In genomic region chr1:155530561-155531457, GRCm38 (mm10) we compare ENCODE assay signal across 10 mouse cellular contexts. TPM values are rescaled to one million over a fixed set of nuclear protein-coding genes. Genes with fewer than 3 reads are reported as not detected.
DNase-seq lines count a peak whose midpoint lies in the region; ATAC-seq and TF ChIP-seq lines count a peak whose summit lies in the region.
"Had no signal": no experiment of that assay in that cellular context is flagged by ENCODE, and none has a peak within 500 bp of the region (broad histone marks: within the 10 kb centered on the region; RNA-seq: fewer than 3 reads in every experiment).

No protein-coding gene starts in this region.

- no peak for TF ChIP-seq CTCF in kidney, adult 2 months (conservative IDR thresholded peaks at IDR 0.05; ENCODE audit: insufficient read depth, insufficient read length, low read depth, low read length)
- no peak for TF ChIP-seq CTCF in brain, embryonic 14.5 days (IDR thresholded peaks at IDR 0.05; ENCODE audit: borderline replicate concordance, extremely low read depth, insufficient read depth, insufficient read length)

- H3K9ac ChIP-seq in heart, embryonic 14.5 days (ENCODE audit: low read length) = peak overlapping the region; percentile 31; the same call in 1 of the 2 replicates
- H3K9ac ChIP-seq: liver, embryonic 12.5 days had no signal

- ATAC-seq in heart, embryonic 14.5 days (ENCODE audit: insufficient number of reproducible peaks, insufficient read depth, low FRiP score, low read depth) = no peak
- ATAC-seq: liver, embryonic 12.5 days had no signal

- H3K4me1 ChIP-seq in kidney, adult 2 months (ENCODE audit: control insufficient read depth, insufficient read depth, low read length) = no peaks in the 10 kb centered on the region
- H3K4me1 ChIP-seq in heart, embryonic 14.5 days (ENCODE audit: control insufficient read depth in 2 of 2, insufficient read depth in 2 of 2, low read length in 2 of 2) = peaks cover 39 to 50% of the 10 kb centered on the region in 2 experiments

- H3K36me3 ChIP-seq in kidney, adult 2 months (ENCODE audit: control insufficient read depth, insufficient read depth, low read length) = no peaks in the 10 kb centered on the region
- no peaks in the 10 kb centered on the region for H3K36me3 ChIP-seq in heart, embryonic 14.5 days (ENCODE audit: control insufficient read depth, insufficient read depth, low read length)
- H3K36me3 ChIP-seq in myocyte (ENCODE audit: control insufficient read depth, insufficient read depth) = no peaks in the 10 kb centered on the region
- H3K36me3 ChIP-seq: liver, embryonic 12.5 days had no signal

- no peaks in the 10 kb centered on the region; the same call in 1 of the 2 replicates for H3K9me3 ChIP-seq in heart, embryonic 14.5 days (ENCODE audit: control insufficient read depth, low read length)
- H3K9me3 ChIP-seq: liver, embryonic 12.5 days had no signal

- no peaks in the 10 kb centered on the region for H3K27me3 ChIP-seq in kidney, adult 2 months (replicated peaks; ENCODE audit: control insufficient read depth, insufficient read depth, low read length)
- no peaks in the 10 kb centered on the region for H3K27me3 ChIP-seq in heart, embryonic 14.5 days (ENCODE audit: control insufficient read depth, insufficient read depth, low read length)
- no peaks in the 10 kb centered on the region for H3K27me3 ChIP-seq in myocyte (ENCODE audit: control insufficient read depth, insufficient read depth, insufficient read length)

- 55% methylated on average over 21 of the region's 21 CpGs for WGBS in kidney, adult 2 months
- WGBS in heart, embryonic 14.5 days = 52% methylated on average over 21 of the region's 21 CpGs

- DNase-seq in kidney, adult 2 months = no peak
- no peak for DNase-seq in kidney, postnatal 25 days
- peak; percentile 79 for DNase-seq in brain, embryonic 14.5 days (ENCODE audit: low read depth)
- no peak for DNase-seq in frontal cortex, postnatal 25 days (ENCODE audit: low spot score in 2 of 2)
- DNase-seq in right cerebral cortex, postnatal 36 days (ENCODE audit: low spot score in 2 of 2) = no peak
- DNase-seq in layer of hippocampus, adult 11-12 months (ENCODE audit: low spot score) = no peak
- DNase-seq: right cerebral cortex, postnatal 14 days had no signal

- H3K27ac ChIP-seq in kidney, adult 2 months (ENCODE audit: insufficient read depth, low read depth, low read length) = no peak overlapping the region
- peak overlapping the region; percentile 44 to 53 for H3K27ac ChIP-seq in heart, embryonic 14.5 days (replicated peaks in 1 of 2; ENCODE audit: control insufficient read depth in 1 of 2, insufficient read depth in 1 of 2, low read depth in 2 of 2, low read length in 2 of 2)
- H3K27ac ChIP-seq: liver, embryonic 12.5 days had no signal

- no peak for TF ChIP-seq POLR2A in kidney, adult 2 months (IDR thresholded peaks at IDR 0.05; ENCODE audit: low read depth, low read length)
- TF ChIP-seq POLR2A in brain, embryonic 14.5 days (IDR thresholded peaks at IDR 0.05; ENCODE audit: borderline replicate concordance, extremely low read depth, insufficient read depth, insufficient read length, poor library complexity, severe bottlenecking) = no peak
- TF ChIP-seq POLR2A in myocyte (IDR thresholded peaks at IDR 0.05; ENCODE audit: insufficient read length, low read depth) = no peak

- no peaks in the 10 kb centered on the region for H3K79me2 ChIP-seq in myocyte (ENCODE audit: control insufficient read depth, insufficient read depth)

- no peak overlapping the region for H3ac ChIP-seq in myocyte (ENCODE audit: control insufficient read depth, insufficient read length)

- H3K4me2 ChIP-seq in heart, embryonic 14.5 days (ENCODE audit: low read length) = peak overlapping the region; percentile 24
- peak overlapping the region; percentile 36 for H3K4me2 ChIP-seq in myocyte (ENCODE audit: low read depth)
- H3K4me2 ChIP-seq: liver, embryonic 12.5 days had no signal

- H3K4me3 ChIP-seq in kidney, adult 2 months (ENCODE audit: insufficient read depth, low read depth, low read length) = peak overlapping the region; percentile 35
- no peak overlapping the region for H3K4me3 ChIP-seq in heart, embryonic 14.5 days (ENCODE audit: control insufficient read depth in 1 of 2, insufficient read depth in 1 of 2, low read depth in 1 of 2, low read length in 2 of 2)
- no peak overlapping the region for H3K4me3 ChIP-seq in myocyte
- H3K4me3 ChIP-seq: liver, embryonic 12.5 days had no signal

TF ChIP-seq in myocyte, 11 proteins besides CTCF, POLR2A, EP300 and RAD21:
- TF ChIP-seq USF1 (IDR thresholded peaks at IDR 0.05; ENCODE audit: low read depth) (no peak), MYOG (IDR thresholded peaks at IDR 0.05; ENCODE audit: control insufficient read depth in 1 of 3, insufficient read depth in 1 of 3, insufficient read length in 2 of 3, low read depth in 2 of 3) (no peak), MYOD1 (IDR thresholded peaks at IDR 0.05; ENCODE audit: control insufficient read depth in 1 of 3, insufficient read length in 2 of 3, low read depth in 2 of 3) (no peak), MAX (IDR thresholded peaks at IDR 0.05; ENCODE audit: low read depth) (no peak), TCF3 (IDR thresholded peaks at IDR 0.05; ENCODE audit: insufficient read length, low read depth) (no peak), TCF12 (IDR thresholded peaks at IDR 0.05; ENCODE audit: insufficient read depth, poor library complexity, severe bottlenecking) (no peak), SRF (IDR thresholded peaks at IDR 0.05; ENCODE audit: control insufficient read depth, insufficient read length, low read depth) (no peak), E2F4 (IDR thresholded peaks at IDR 0.05; ENCODE audit: insufficient read depth) (no peak), REST (IDR thresholded peaks at IDR 0.05; ENCODE audit: insufficient read depth, insufficient read length) (no peak), POLR2AphosphoS2 (IDR thresholded peaks at IDR 0.05; ENCODE audit: insufficient read length, low read depth) (no peak), CEBPB (IDR thresholded peaks at IDR 0.05; ENCODE audit: insufficient read depth, poor library complexity, severe bottlenecking) (no peak)

RNA-seq across cellular contexts. Expression of gene Acbd6, which starts 27.1 kb away (rescaled TPM):
- polyA plus RNA-seq in kidney, adult 2 months (2012; rRNA removed) = 75.4 and 92.9 TPM in 2 replicates
- polyA plus RNA-seq in brain, embryonic 14.5 days (2012; rRNA removed) = 98.6 and 121 TPM in 2 replicates
- 55.5 and 61.3 TPM in 2 replicates for polyA plus RNA-seq in heart, embryonic 14.5 days (2014; fragmentation: Nextera tagmentation; extraction: Ambion mirVana)
- polyA plus RNA-seq in myocyte (2012; fragmentation: generic; extraction: Trizol) = 124 TPM
